Mouse (Mus musculus): Measurements from ENCODE around the gene Mknk2. TPM values are rescaled to one million over a fixed set of nuclear protein-coding genes. Genes with fewer than 3 reads are reported as not detected.

The Mknk2 gene
- polyA plus RNA-seq, 1 experiment = 54.0 TPM

DNA sequence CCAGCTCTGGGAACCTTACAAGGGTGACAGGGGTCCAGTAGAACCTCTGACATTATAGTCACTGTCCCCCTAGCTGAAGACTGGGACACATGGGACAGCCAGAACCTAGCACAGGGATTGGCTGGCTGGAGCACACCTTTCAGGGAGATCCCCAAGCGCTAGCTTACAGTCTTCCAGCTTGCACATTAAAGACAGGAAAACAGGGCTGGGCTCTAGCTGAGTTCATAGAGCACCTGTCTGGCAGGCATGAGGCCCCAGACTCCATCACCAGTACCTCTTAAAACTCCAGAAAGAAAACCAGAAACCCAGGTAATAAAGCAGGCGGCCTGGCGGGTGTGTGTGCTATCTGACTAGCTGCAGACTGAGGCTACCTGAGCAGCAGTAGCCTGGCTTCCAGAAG lies 4.2 kb downstream of the Mknk2 start:
- peaks cover 7% of the 10 kb centered on the region for H3K4me1 ChIP-seq (ENCODE audit: control insufficient read depth, insufficient read depth, low read length)
- TF ChIP-seq CTCF (IDR thresholded peaks at IDR 0.05; ENCODE audit: extremely low read depth, insufficient read depth, low read length) (no peak), POLR2A (IDR thresholded peaks at IDR 0.05; ENCODE audit: extremely low read depth, insufficient read depth, low read length) (no peak)
- 0 out of 2 replicates have a peak overlapping the region, but pooled peaks have one; percentile 8 for H3K27ac ChIP-seq (ENCODE audit: insufficient read depth, low read length)
- peak overlapping the region; percentile 79; the same call in 1 of the 2 replicates for H3K4me3 ChIP-seq (ENCODE audit: insufficient read depth, low read length)

DNA sequence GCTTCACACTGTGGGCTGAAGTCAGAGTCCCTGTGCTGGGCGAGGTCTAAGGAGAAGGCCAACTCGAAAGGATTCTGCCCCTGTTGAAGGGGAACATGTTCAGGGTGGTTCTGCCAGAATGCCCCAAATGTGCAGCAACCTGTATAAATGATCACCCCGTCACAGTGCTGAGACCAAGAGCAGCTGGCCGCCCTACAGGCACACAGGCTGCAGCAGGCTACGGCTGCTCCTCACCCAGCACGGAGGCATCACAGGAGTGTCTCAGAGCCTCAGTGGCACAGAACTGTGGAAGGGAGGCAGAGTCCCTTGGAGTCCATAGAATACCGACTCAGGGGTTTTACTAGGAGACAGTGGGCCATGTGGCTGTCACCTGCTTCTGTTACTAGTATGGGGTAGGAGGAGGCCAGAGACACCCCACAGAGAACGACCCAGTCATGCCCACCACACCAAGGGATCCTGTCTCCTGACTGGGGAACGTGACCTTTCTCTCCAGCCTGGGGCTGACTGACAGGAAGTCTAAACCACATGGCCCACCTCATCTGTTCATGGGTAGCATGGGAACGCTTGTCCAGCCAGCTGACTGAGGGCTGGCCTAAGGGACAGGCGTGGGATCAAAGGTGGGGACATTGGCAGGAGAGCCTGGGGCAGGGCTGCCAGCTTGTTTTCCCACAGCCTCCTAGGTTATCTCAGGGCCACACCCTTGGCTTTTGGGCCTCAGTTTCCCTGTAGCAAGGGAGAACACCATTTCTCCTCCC lies 5.8 kb downstream of the Mknk2 start:
- TF ChIP-seq CTCF (IDR thresholded peaks at IDR 0.05; ENCODE audit: extremely low read depth, insufficient read depth, low read length) (no peak), POLR2A (IDR thresholded peaks at IDR 0.05; ENCODE audit: extremely low read depth, insufficient read depth, low read length) (no peak)
- Histone ChIP-seq H3K4me1 (ENCODE audit: control insufficient read depth, insufficient read depth, low read length) (0 out of 2 replicates have a peak, but pooled peaks cover 1% of the 10 kb centered on the region), H3K4me3 (ENCODE audit: insufficient read depth, low read length) (no peak overlapping the region), H3K27ac (ENCODE audit: insufficient read depth, low read length) (no peak overlapping the region)

DNA sequence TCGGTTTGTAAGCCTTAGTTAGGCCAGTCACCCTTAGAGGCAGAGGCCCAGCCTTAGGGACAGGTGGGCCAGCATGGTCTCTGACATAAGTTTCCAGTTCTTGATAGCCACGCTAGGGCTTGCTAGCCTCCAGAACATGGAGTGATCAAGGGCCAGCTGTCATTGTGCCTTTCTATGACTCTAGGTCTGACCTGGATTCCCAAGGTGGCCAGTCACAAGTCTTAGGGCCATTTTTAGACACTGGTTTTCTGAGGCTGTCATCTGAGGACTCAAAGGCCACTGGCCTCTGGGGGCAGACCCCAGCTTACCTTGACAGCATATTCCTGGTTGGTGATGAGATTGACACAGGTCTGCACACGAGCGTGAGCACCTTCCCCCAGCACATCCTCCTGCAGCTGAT lies 6.7 kb downstream of the Mknk2 start:
- Histone ChIP-seq H3K4me1 (ENCODE audit: control insufficient read depth, insufficient read depth, low read length) (0 out of 2 replicates have a peak, but pooled peaks cover 1% of the 10 kb centered on the region), H3K27ac (ENCODE audit: insufficient read depth, low read length) (no peak overlapping the region)
- TF ChIP-seq POLR2A (IDR thresholded peaks at IDR 0.05; ENCODE audit: extremely low read depth, insufficient read depth, low read length) = no peak
- no peak for TF ChIP-seq CTCF (IDR thresholded peaks at IDR 0.05; ENCODE audit: extremely low read depth, insufficient read depth, low read length)

DNA sequence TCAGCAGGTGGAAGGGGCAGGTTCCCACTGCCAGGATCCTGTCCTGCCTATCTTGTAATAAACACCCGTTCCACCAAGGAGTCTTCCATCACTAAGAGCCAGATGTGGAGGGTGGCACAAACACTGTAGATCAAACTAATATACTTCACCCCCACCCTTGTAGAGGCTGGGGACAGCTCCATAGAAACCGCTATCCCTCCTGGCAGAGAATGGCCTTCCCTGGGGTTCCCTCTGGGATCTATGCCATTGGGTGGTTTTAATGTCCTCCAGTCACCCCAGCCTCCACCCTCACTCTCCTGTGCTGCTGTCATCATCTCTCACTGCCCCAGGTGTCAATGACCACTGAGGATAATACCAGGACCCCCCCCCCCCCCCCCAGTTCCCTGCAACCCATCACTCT lies 7.4 kb downstream of the Mknk2 start:
- Histone ChIP-seq H3K4me3 (ENCODE audit: insufficient read depth, low read length) (no peak overlapping the region), H3K4me1 (ENCODE audit: control insufficient read depth, insufficient read depth, low read length) (0 out of 2 replicates have a peak, but pooled peaks cover 1% of the 10 kb centered on the region), H3K27ac (ENCODE audit: insufficient read depth, low read length) (no peak overlapping the region)
- TF ChIP-seq POLR2A (IDR thresholded peaks at IDR 0.05; ENCODE audit: extremely low read depth, insufficient read depth, low read length) = no peak
- no peak for TF ChIP-seq CTCF (IDR thresholded peaks at IDR 0.05; ENCODE audit: extremely low read depth, insufficient read depth, low read length)

More for the DNA sequence above, 6.7 kb downstream of the Mknk2 start:
- H3K4me3 ChIP-seq (ENCODE audit: insufficient read depth, low read length) = no peak overlapping the region

DNA sequence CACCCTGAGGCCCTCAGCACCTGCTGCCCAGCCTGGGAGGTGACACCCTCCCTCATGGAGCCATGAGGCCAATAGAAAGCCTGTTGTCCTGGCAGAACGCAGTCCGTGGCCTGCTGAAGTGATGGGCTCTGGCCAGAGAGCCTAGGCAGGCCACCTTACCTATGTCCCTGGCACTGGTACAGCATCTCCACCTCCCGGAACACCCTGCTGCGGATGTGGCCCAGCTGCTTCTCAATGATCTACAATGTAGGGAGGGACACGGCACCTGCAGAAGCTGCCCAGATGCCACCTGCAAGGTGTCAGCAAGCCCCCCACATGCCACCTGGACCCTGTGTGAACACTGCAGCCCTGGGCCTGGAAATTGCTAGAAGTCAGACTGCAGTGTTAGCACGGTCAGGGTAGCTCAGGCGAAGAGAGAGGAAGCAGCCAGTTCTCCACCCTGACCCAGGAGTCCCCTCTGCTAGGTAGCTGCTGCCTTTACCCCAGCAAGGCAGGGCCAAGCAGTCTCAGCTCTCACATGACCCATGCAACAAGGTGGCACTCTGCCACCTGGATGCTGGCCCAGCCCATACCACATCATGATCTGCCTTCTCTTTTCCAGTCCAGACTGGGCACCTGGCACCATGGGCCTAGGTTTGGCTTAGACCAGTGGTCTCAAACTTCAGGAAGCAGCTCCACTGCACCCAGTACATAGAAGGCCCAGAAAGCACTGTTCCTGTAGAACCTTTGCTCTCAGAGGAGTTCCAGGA lies 8.0 kb downstream of the Mknk2 start:
- 0 out of 2 replicates have a peak, but pooled peaks cover 1% of the 10 kb centered on the region for H3K4me1 ChIP-seq (ENCODE audit: control insufficient read depth, insufficient read depth, low read length)
- TF ChIP-seq CTCF (IDR thresholded peaks at IDR 0.05; ENCODE audit: extremely low read depth, insufficient read depth, low read length) = no peak
- no peak for TF ChIP-seq POLR2A (IDR thresholded peaks at IDR 0.05; ENCODE audit: extremely low read depth, insufficient read depth, low read length)
- H3K27ac ChIP-seq (ENCODE audit: insufficient read depth, low read length) = no peak overlapping the region
- H3K4me3 ChIP-seq (ENCODE audit: insufficient read depth, low read length) = no peak overlapping the region

DNA sequence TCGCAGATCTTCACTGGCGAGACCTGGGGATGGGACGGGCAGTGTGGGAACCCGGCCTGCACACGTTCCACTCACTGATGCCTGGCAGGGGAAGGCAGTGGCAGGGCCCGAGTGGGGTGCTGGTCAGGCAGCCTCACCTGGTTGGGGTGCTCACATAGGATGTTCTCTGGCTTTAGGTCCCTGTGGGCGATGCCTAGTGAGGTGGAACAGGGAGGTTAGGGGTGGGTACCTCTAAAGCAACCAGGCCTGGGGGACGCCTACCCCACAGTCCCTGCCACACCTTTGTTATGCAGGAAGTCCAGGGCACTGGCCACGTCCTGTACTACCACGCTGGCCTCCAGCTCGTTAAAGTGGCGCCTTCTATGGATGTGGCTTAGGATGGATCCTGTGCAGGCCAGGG lies 8.9 kb downstream of the Mknk2 start:
- Histone ChIP-seq H3K27ac (ENCODE audit: insufficient read depth, low read length) (no peak overlapping the region), H3K4me1 (ENCODE audit: control insufficient read depth, insufficient read depth, low read length) (no peaks in the 10 kb centered on the region)

DNA sequence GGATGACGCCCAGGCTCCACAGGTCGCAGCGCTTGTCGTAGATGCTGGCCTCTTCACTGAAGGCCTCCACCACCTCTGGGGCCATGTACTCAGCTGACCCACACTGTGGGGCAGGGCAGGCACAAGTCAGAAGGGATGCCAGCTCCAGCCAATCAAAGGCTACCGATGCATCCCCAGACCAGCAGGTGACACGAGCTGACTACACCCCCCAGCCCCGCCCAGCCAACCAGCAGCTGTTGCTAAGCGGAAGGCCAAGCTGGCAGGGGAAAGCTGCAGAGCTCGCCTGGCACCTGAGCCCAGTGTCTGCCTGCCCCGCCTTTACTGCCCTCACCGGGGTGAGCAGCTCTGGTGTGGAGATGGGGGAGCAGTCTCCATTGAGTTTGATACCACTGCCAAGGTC lies 9.3 kb downstream of the Mknk2 start:
- Histone ChIP-seq H3K4me3 (ENCODE audit: insufficient read depth, low read length) (no peak overlapping the region), H3K27ac (ENCODE audit: insufficient read depth, low read length) (no peak overlapping the region), H3K4me1 (ENCODE audit: control insufficient read depth, insufficient read depth, low read length) (no peaks in the 10 kb centered on the region)
- TF ChIP-seq CTCF (IDR thresholded peaks at IDR 0.05; ENCODE audit: extremely low read depth, insufficient read depth, low read length) (no peak), POLR2A (IDR thresholded peaks at IDR 0.05; ENCODE audit: extremely low read depth, insufficient read depth, low read length) (no peak)

More for the DNA sequence above, 8.9 kb downstream of the Mknk2 start:
- TF ChIP-seq POLR2A (IDR thresholded peaks at IDR 0.05; ENCODE audit: extremely low read depth, insufficient read depth, low read length) = no peak
- TF ChIP-seq CTCF (IDR thresholded peaks at IDR 0.05; ENCODE audit: extremely low read depth, insufficient read depth, low read length) = no peak
- H3K4me3 ChIP-seq (ENCODE audit: insufficient read depth, low read length) = no peak overlapping the region

DNA sequence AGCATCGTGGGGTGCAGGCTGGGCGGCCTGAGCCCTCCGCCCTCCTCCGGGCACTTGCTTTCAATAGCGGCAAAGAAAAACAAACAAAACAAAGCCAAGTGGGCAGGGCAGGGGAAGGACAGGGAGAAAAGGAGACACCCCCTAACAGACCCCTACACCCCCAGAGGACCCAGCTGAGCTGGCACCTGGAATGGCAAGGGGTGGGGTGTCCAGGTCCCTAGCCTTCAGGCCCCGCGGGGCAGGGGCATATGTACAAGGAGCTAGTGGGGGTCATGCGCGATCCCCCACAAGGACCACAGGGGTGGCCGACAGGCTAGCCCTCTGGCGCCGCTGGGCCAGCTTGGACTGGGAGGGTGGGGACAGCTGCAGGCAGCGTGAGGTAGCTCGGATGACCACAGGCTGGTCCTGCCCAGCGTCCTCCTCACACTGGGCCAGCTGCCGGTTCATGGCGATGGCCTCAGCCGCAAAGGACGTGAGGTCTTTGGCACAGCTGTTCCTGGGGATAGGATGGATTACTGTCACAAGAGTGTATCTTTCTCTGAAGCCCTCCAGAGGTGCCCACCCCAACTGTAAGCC lies 11.0 kb downstream of the Mknk2 start:
- H3K4me3 ChIP-seq (ENCODE audit: insufficient read depth, low read length) = no peak overlapping the region
- H3K27ac ChIP-seq (ENCODE audit: insufficient read depth, low read length) = no peak overlapping the region
- TF ChIP-seq CTCF (IDR thresholded peaks at IDR 0.05; ENCODE audit: extremely low read depth, insufficient read depth, low read length) (no peak), POLR2A (IDR thresholded peaks at IDR 0.05; ENCODE audit: extremely low read depth, insufficient read depth, low read length) (no peak)
- H3K4me1 ChIP-seq (ENCODE audit: control insufficient read depth, insufficient read depth, low read length) = no peaks in the 10 kb centered on the region

DNA sequence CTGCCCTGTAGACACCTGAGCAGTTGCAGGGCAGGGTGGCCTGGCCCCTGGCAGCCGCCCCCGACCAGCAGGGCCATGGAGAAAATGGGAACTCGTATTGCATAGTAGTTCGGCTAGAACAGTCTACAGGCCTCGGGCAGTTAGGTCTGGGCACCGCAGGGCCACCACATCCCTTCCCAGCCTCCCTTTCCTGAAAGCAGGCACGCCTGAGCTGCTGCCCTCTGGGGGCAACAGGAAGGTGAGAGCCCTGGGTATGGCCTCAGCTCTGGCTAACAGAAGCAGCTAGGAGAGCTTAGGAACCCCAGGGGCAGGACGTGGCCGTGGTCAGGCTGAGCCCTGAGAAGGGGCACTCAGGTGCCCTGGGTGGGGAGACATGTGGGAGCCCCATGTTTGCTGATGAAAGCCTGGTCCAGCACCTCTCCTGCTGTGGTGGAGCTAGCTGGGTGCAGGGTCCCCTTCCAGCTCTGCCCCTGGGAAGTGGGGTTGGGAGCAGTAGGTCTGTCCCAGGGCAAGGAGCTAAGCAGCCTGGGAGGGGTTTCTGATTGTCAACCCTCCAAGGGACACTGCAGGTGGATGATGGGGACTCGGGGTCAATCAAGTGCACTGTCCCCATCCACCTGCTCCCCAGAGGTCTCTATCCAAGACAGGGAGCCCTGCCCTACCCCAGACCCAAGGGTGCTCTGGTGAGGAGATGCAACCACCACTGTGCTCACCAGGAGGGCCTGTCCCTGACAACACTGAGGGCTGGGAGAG lies 11.8 kb downstream of the Mknk2 start:
- no peaks in the 10 kb centered on the region for H3K4me1 ChIP-seq (ENCODE audit: control insufficient read depth, insufficient read depth, low read length)
- TF ChIP-seq POLR2A (IDR thresholded peaks at IDR 0.05; ENCODE audit: extremely low read depth, insufficient read depth, low read length) (no peak), CTCF (IDR thresholded peaks at IDR 0.05; ENCODE audit: extremely low read depth, insufficient read depth, low read length) (no peak)
- H3K27ac ChIP-seq (ENCODE audit: insufficient read depth, low read length) = no peak overlapping the region
- H3K4me3 ChIP-seq (ENCODE audit: insufficient read depth, low read length) = no peak overlapping the region
